Mouse (Mus musculus): ENCODE data around the gene Itgb4. TPM values are rescaled to one million over a fixed set of nuclear protein-coding genes. Genes with fewer than 3 reads are reported as not detected.

The Itgb4 gene
- polyA plus RNA-seq, 1 experiment from 2014 or later: 2.1 TPM

GRCm38 (mm10) chr11:115954712-115955111 is 19.8 kb upstream of the Itgb4 start:
- Histone ChIP-seq H3K4me1 (peaks cover 41% of the 10 kb centered on the region), H3K9ac (no peak overlapping the region), H3K27ac (no peak overlapping the region), H3K4me2 (replicated peaks) (no peak overlapping the region), H3K9me3 (replicated peaks) (no peaks in the 10 kb centered on the region), H3K4me3 (no peak overlapping the region), H3K27me3 (0 out of 2 replicates have a peak, but pooled peaks cover 9% of the 10 kb centered on the region), H3K36me3 (peaks cover 72% of the 10 kb centered on the region)
- no peak for ATAC-seq (ENCODE audit: low FRiP score)
- 87% methylated on average over 5 of the region's 5 CpGs for WGBS

GRCm38 (mm10) chr11:115955195-115955858 is 19.2 kb upstream of the Itgb4 start:
- Histone ChIP-seq H3K4me2 (replicated peaks) (no peak overlapping the region), H3K9ac (no peak overlapping the region), H3K27me3 (0 out of 2 replicates have a peak, but pooled peaks cover 9% of the 10 kb centered on the region), H3K9me3 (replicated peaks) (no peaks in the 10 kb centered on the region), H3K27ac (peak overlapping the region; percentile 19; the same call in 1 of the 2 replicates), H3K36me3 (peaks cover 74% of the 10 kb centered on the region), H3K4me3 (no peak overlapping the region), H3K4me1 (peaks cover 36% of the 10 kb centered on the region)
- 64% methylated on average over 10 of the region's 10 CpGs for WGBS
- no peak for ATAC-seq (ENCODE audit: low FRiP score)

- Histone ChIP-seq H3K4me1 (peaks cover 32% of the 10 kb centered on the region), H3K4me2 (replicated peaks) (no peak overlapping the region), H3K9ac (0 out of 2 replicates have a peak overlapping the region, but pooled peaks have one; percentile 35), H3K27me3 (0 out of 2 replicates have a peak, but pooled peaks cover 9% of the 10 kb centered on the region), H3K9me3 (replicated peaks) (no peaks in the 10 kb centered on the region), H3K36me3 (peaks cover 75% of the 10 kb centered on the region), H3K27ac (peak overlapping the region; percentile 68), H3K4me3 (no peak overlapping the region)
- WGBS: 14% methylated on average over 4 of the region's 4 CpGs
- ATAC-seq (ENCODE audit: low FRiP score): peak; percentile 70
Observed at GRCm38 (mm10) chr11:115956453-115956852, 18.1 kb upstream of the Itgb4 start.

- no peak overlapping the region for H3K4me3 ChIP-seq
- WGBS: 60% methylated on average over 7 of the region's 7 CpGs
Observed at GRCm38 (mm10) chr11:115957971-115958370, 16.5 kb upstream of the Itgb4 start.

GRCm38 (mm10) chr11:115959018-115959417 is 15.5 kb upstream of the Itgb4 start:
- Histone ChIP-seq H3K4me2 (replicated peaks) (no peak overlapping the region), H3K9me3 (replicated peaks) (no peaks in the 10 kb centered on the region), H3K9ac (no peak overlapping the region), H3K27ac (no peak overlapping the region), H3K27me3 (0 out of 2 replicates have a peak, but pooled peaks cover 9% of the 10 kb centered on the region), H3K36me3 (peaks cover 76% of the 10 kb centered on the region), H3K4me3 (no peak overlapping the region), H3K4me1 (peaks cover 32% of the 10 kb centered on the region)
- ATAC-seq (ENCODE audit: low FRiP score): no peak
- 95% methylated on average over 9 of the region's 9 CpGs for WGBS

More at GRCm38 (mm10) chr11:115957971-115958370, 16.5 kb upstream of the Itgb4 start:
- no peak overlapping the region for H3K27ac ChIP-seq
- H3K9ac ChIP-seq: no peak overlapping the region
- peaks cover 76% of the 10 kb centered on the region for H3K36me3 ChIP-seq
- H3K4me2 ChIP-seq (replicated peaks): no peak overlapping the region
- H3K9me3 ChIP-seq (replicated peaks): no peaks in the 10 kb centered on the region
- H3K4me1 ChIP-seq: peaks cover 32% of the 10 kb centered on the region
- 0 out of 2 replicates have a peak, but pooled peaks cover 9% of the 10 kb centered on the region for H3K27me3 ChIP-seq
- no peak for ATAC-seq (ENCODE audit: low FRiP score)

GRCm38 (mm10) chr11:115962651-115963412 is 11.7 kb upstream of the Itgb4 start:
- Histone ChIP-seq H3K36me3 (peaks cover 85% of the 10 kb centered on the region), H3K9ac (no peak overlapping the region)
- no peak for ATAC-seq (ENCODE audit: low FRiP score)

GRCm38 (mm10) chr11:115964977-115965604 is 9.4 kb upstream of the Itgb4 start:
- no peaks in the 10 kb centered on the region for H3K4me1 ChIP-seq
- no peaks in the 10 kb centered on the region for H3K27me3 ChIP-seq
- 0 out of 2 replicates have a peak, but pooled peaks cover 4% of the 10 kb centered on the region for H3K9me3 ChIP-seq (replicated peaks)
- no peak overlapping the region for H3K27ac ChIP-seq
- no peak overlapping the region for H3K4me3 ChIP-seq
- H3K4me2 ChIP-seq (replicated peaks): no peak overlapping the region
- H3K36me3 ChIP-seq: peaks cover 69% of the 10 kb centered on the region
- WGBS: 90% methylated on average over 10 of the region's 10 CpGs
- ATAC-seq (ENCODE audit: low FRiP score): no peak
- H3K9ac ChIP-seq: no peak overlapping the region

More at GRCm38 (mm10) chr11:115962651-115963412, 11.7 kb upstream of the Itgb4 start:
- H3K27ac ChIP-seq: no peak overlapping the region
- no peak overlapping the region for H3K4me2 ChIP-seq (replicated peaks)
- H3K4me1 ChIP-seq: peaks cover under 1% of the 10 kb centered on the region
- WGBS: 94% methylated on average over 8 of the region's 9 CpGs
- 0 out of 2 replicates have a peak, but pooled peaks cover 1% of the 10 kb centered on the region for H3K27me3 ChIP-seq
- 0 out of 2 replicates have a peak, but pooled peaks cover 4% of the 10 kb centered on the region for H3K9me3 ChIP-seq (replicated peaks)
- H3K4me3 ChIP-seq: no peak overlapping the region

GRCm38 (mm10) chr11:115968731-115969405 is 5.6 kb upstream of the Itgb4 start:
- Histone ChIP-seq H3K4me3 (no peak overlapping the region), H3K27ac (no peak overlapping the region), H3K27me3 (peaks cover 8% of the 10 kb centered on the region), H3K9ac (no peak overlapping the region), H3K36me3 (peaks cover 33% of the 10 kb centered on the region), H3K9me3 (replicated peaks) (0 out of 2 replicates have a peak, but pooled peaks cover 4% of the 10 kb centered on the region), H3K4me1 (no peaks in the 10 kb centered on the region; the same call in 1 of the 2 replicates), H3K4me2 (replicated peaks) (no peak overlapping the region)
- ATAC-seq (ENCODE audit: low FRiP score): no peak
- WGBS: 66% methylated on average over 5 of the region's 5 CpGs

GRCm38 (mm10) chr11:115970006-115970673 is 4.4 kb upstream of the Itgb4 start:
- peaks cover 21% of the 10 kb centered on the region for H3K27me3 ChIP-seq
- H3K4me1 ChIP-seq: peaks cover 8% of the 10 kb centered on the region
- H3K4me3 ChIP-seq: no peak overlapping the region
- no peak overlapping the region for H3K9ac ChIP-seq
- peaks cover 20% of the 10 kb centered on the region for H3K36me3 ChIP-seq
- H3K9me3 ChIP-seq (replicated peaks): 0 out of 2 replicates have a peak, but pooled peaks cover 4% of the 10 kb centered on the region
- 64% methylated on average over 15 of the region's 15 CpGs for WGBS
- no peak for ATAC-seq (ENCODE audit: low FRiP score)
- H3K4me2 ChIP-seq (replicated peaks): no peak overlapping the region
- H3K27ac ChIP-seq: no peak overlapping the region; the same call in 1 of the 2 replicates

- Histone ChIP-seq H3K36me3 (peaks cover 11% of the 10 kb centered on the region), H3K27me3 (peaks cover 30% of the 10 kb centered on the region), H3K4me2 (replicated peaks) (no peak overlapping the region), H3K9me3 (replicated peaks) (0 out of 2 replicates have a peak, but pooled peaks cover 4% of the 10 kb centered on the region), H3K27ac (no peak overlapping the region), H3K9ac (no peak overlapping the region), H3K4me1 (peaks cover 10% of the 10 kb centered on the region), H3K4me3 (no peak overlapping the region)
- ATAC-seq (ENCODE audit: low FRiP score): no peak
- WGBS: 62% methylated on average over 6 of the region's 6 CpGs
Observed at GRCm38 (mm10) chr11:115971016-115971415, 3.5 kb upstream of the Itgb4 start.

- Histone ChIP-seq H3K27me3 (peaks cover 53% of the 10 kb centered on the region), H3K9ac (peak overlapping the region; percentile 55), H3K27ac (no peak overlapping the region), H3K9me3 (replicated peaks) (no peaks in the 10 kb centered on the region), H3K4me1 (peaks cover 10% of the 10 kb centered on the region), H3K4me2 (replicated peaks) (peak overlapping the region; percentile 62), H3K36me3 (no peaks in the 10 kb centered on the region), H3K4me3 (peak overlapping the region; percentile 41)
- ATAC-seq (ENCODE audit: low FRiP score): no peak
- 4% methylated on average over 18 of the region's 18 CpGs for WGBS
Observed at GRCm38 (mm10) chr11:115975083-115975420, 543 bp downstream of the Itgb4 start.
